Mouse (Mus musculus): Measurements from ENCODE around the gene Zfp27. TPM values are rescaled to one million over a fixed set of nuclear protein-coding genes. Genes with fewer than 3 reads are reported as not detected.

Zfp27 gene
- total and polyA plus RNA-seq, 3 experiments: 8.4 to 9.7 (median 9.0) TPM

- peak; percentile 77 for TF ChIP-seq SIN3A (IDR thresholded peaks at IDR 0.05; ENCODE audit: low read length)
- no peak for TF ChIP-seq BHLHE40 (IDR thresholded peaks at IDR 0.05; ENCODE audit: low read depth, low read length)
- TF ChIP-seq HCFC1 (IDR thresholded peaks at IDR 0.05; ENCODE audit: low read depth, low read length): peak; percentile 10; the same call in 1 of the 2 replicates
- no peak for TF ChIP-seq MAZ (IDR thresholded peaks at IDR 0.05; ENCODE audit: low read depth, low read length)
- no peak for TF ChIP-seq NELFE (IDR thresholded peaks at IDR 0.05; ENCODE audit: low read depth, low read length)
- TF ChIP-seq ZNF384 (IDR thresholded peaks at IDR 0.05; ENCODE audit: low read depth, low read length): no peak
- no peak for TF ChIP-seq CTCF (conservative IDR thresholded peaks at IDR 0.05 in 1 of 2, IDR thresholded peaks at IDR 0.05 in 1 of 2; ENCODE audit: low read depth in 2 of 2, low read length in 2 of 2)
- TF ChIP-seq MYC (IDR thresholded peaks at IDR 0.05; ENCODE audit: low read depth, low read length): 0 out of 2 replicates have a peak, but pooled peaks have one; percentile 20
- no peak for TF ChIP-seq RCOR1 (conservative IDR thresholded peaks at IDR 0.05; ENCODE audit: low read depth, low read length)
- no peak for TF ChIP-seq EP300 (IDR thresholded peaks at IDR 0.05; ENCODE audit: low read length)
- no peak for TF ChIP-seq ZMIZ1 (IDR thresholded peaks at IDR 0.05; ENCODE audit: low read depth, low read length)
- TF ChIP-seq E2F4 (IDR thresholded peaks at IDR 0.05; ENCODE audit: insufficient replicate concordance, low read depth, low read length): no peak
- peak; percentile 27; the same call in 1 of the 2 replicates for TF ChIP-seq ELF1 (IDR thresholded peaks at IDR 0.05; ENCODE audit: low read depth, low read length)
- no peak for TF ChIP-seq PAX5 (IDR thresholded peaks at IDR 0.05; ENCODE audit: low read length)
Observed at GRCm38 (mm10) chr7:29921439-29922093, 15.2 kb upstream of the Zfp27 start (continued).

DNA sequence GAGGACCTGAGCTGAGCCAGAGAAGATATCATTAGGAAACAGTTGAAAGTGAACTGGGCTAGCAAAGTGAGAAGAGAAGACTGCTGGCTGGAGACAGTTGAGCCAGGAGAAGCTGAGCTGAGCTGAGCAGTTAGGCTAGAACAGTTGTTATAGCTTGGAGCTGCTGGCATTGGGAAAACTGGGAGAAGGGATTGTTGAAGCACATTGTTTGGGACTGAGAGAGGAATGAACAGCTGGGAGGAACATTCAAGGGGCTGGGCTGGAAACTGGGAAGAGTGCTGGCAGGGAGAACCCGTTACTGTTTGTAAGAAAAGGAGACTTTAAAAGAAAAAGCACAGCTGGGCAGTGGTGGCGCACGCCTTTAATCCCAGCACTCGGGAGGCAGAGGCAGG, 11.7 kb upstream of the Zfp27 start:
- no peaks in the 10 kb centered on the region for H3K27me3 ChIP-seq (replicated peaks)
- no peak overlapping the region for H3K4me3 ChIP-seq (replicated peaks in 1 of 3; ENCODE audit: low read depth in 2 of 3, low read length in 2 of 3, poor library complexity in 1 of 3)
- H3K79me2 ChIP-seq (replicated peaks; ENCODE audit: control insufficient read depth, extremely low read depth, insufficient read depth, poor library complexity, severe bottlenecking): no peaks in the 10 kb centered on the region
- no peak overlapping the region for H3K9ac ChIP-seq (ENCODE audit: insufficient read depth, low read depth)
- in situ Hi-C loops (cut with MboI; ENCODE audit: low pct_ligation_motif_present, low pct_unique_long_range_greater_than_20kb, low sequenced_read_pairs): no loop called here
- no peak overlapping the region for H3K27ac ChIP-seq (ENCODE audit: insufficient read depth, low read depth)
- H3K36me3 ChIP-seq (replicated peaks in 1 of 2; ENCODE audit: control insufficient read depth in 1 of 2, insufficient read depth in 1 of 2, low read length in 1 of 2): peaks cover 22 to 59% of the 10 kb centered on the region in 2 experiments
- TF ChIP-seq ZMIZ1 (IDR thresholded peaks at IDR 0.05; ENCODE audit: low read depth, low read length) (no peak), MAFK (IDR thresholded peaks at IDR 0.05; ENCODE audit: insufficient replicate concordance, low read length) (no peak), HCFC1 (IDR thresholded peaks at IDR 0.05; ENCODE audit: low read depth, low read length) (no peak), SMC3 (IDR thresholded peaks at IDR 0.05; ENCODE audit: low read depth, low read length) (no peak), ZC3H11A (IDR thresholded peaks at IDR 0.05; ENCODE audit: low read depth, low read length) (no peak), MAZ (IDR thresholded peaks at IDR 0.05; ENCODE audit: low read depth, low read length) (no peak), MAX (IDR thresholded peaks at IDR 0.05; ENCODE audit: low read length) (no peak), E2F4 (IDR thresholded peaks at IDR 0.05; ENCODE audit: insufficient replicate concordance, low read depth, low read length) (no peak), TCF12 (IDR thresholded peaks at IDR 0.05; ENCODE audit: low read depth, low read length) (no peak), GABPA (IDR thresholded peaks at IDR 0.05; ENCODE audit: insufficient replicate concordance, low read depth, low read length) (no peak), CHD1 (IDR thresholded peaks at IDR 0.05; ENCODE audit: low read depth, low read length) (no peak), SIN3A (IDR thresholded peaks at IDR 0.05; ENCODE audit: low read length) (no peak), USF2 (conservative IDR thresholded peaks at IDR 0.05; ENCODE audit: low read depth, low read length) (no peak), ZNF384 (IDR thresholded peaks at IDR 0.05; ENCODE audit: low read depth, low read length) (no peak), CHD2 (IDR thresholded peaks at IDR 0.05; ENCODE audit: low read length) (no peak), USF1 (IDR thresholded peaks at IDR 0.05; ENCODE audit: low read depth, low read length) (no peak), KAT2A (IDR thresholded peaks at IDR 0.05; ENCODE audit: insufficient replicate concordance, low read length) (no peak), RCOR1 (conservative IDR thresholded peaks at IDR 0.05; ENCODE audit: low read depth, low read length) (no peak), IRF4 (IDR thresholded peaks at IDR 0.05; ENCODE audit: low read depth, low read length) (no peak), NELFE (IDR thresholded peaks at IDR 0.05; ENCODE audit: low read depth, low read length) (no peak)
- peaks cover 0 to 18% of the 10 kb centered on the region in 2 experiments; a peak in 2 of 4 replicates for H3K4me1 ChIP-seq (ENCODE audit: control insufficient read depth in 1 of 2, insufficient read depth in 2 of 2)
- no peak for DNase-seq (ENCODE audit: extremely low read depth)
- H3K9me3 ChIP-seq (replicated peaks; ENCODE audit: low read length): peaks cover 6% of the 10 kb centered on the region
- dilution Hi-C loops (cut with MboI; ENCODE audit: extremely low pct_ligation_motif_present, extremely low pct_unique_long_range_greater_than_20kb, low sequenced_read_pairs): no loop called here
- H3K4me2 ChIP-seq (ENCODE audit: insufficient read depth, low read depth, poor library complexity, severe bottlenecking): no peak overlapping the region
